In the genomic region with DNA sequence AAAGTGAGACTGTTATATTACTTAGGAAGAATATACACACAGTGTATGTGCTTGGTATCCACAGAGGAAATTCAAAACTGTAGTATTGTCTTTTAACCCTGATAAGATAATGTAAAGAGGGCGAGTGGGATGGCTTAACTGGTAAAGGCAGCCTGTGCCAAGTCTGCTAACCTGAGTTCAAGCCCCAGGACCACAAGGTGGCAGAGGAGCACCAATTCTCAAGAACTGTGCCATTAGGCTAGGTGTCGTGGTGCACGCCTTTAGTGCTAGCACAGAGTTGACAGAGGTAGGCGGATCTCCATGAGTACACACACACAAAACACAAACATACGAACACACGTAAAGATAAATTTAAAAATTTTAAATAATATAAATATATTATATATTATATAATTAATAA, we compare ENCODE assay signal across 17 mouse cellular contexts. TPM values are rescaled to one million over a fixed set of nuclear protein-coding genes. Genes with fewer than 3 reads are reported as not detected.
A peak's percentile ranks its signal among the peaks of the same experiment; 100 is the strongest.
DNase-seq lines count a peak whose midpoint lies in the region; ATAC-seq and TF ChIP-seq lines count a peak whose summit lies in the region.
"Had no signal": no experiment of that assay in that cellular context is flagged by ENCODE, and none has a peak within 500 bp of the region (broad histone marks: within the 10 kb centered on the region; RNA-seq: fewer than 3 reads in every experiment).

No protein-coding gene starts in this region.

- no peak for DNase-seq in lung, embryonic 14.5 days
- no peak for DNase-seq in lung, postnatal 4 days
- peak; percentile 30 for DNase-seq in ES-CJ7 (ENCODE audit: low read depth, low spot score)
- peak; percentile 18 for DNase-seq in splenic B cell, adult 2 months (ENCODE audit: low read depth, low spot score)
- DNase-seq in hindbrain, embryonic 11.5 days (ENCODE audit: low spot score) = no peak
- DNase-seq: cerebellum, adult 8-10 months; kidney, adult 9 months; lung, adult 18-20 months had no signal

- H3K36me3 ChIP-seq in lung, embryonic 14.5 days (ENCODE audit: insufficient read depth) = no peaks in the 10 kb centered on the region
- no peaks in the 10 kb centered on the region for H3K36me3 ChIP-seq in splenic B cell, adult 2 months (ENCODE audit: control insufficient read depth, insufficient read depth, low read length, poor library complexity, severe bottlenecking)
- H3K36me3 ChIP-seq in hindbrain, embryonic 11.5 days (ENCODE audit: control insufficient read depth, insufficient read depth, low read length) = no peaks in the 10 kb centered on the region
- H3K36me3 ChIP-seq: midbrain, embryonic 12.5 days; neural tube, embryonic 12.5 days had no signal

- no peak for ATAC-seq in lung, embryonic 14.5 days (ENCODE audit: insufficient read depth)
- ATAC-seq in common myeloid progenitor, adult 5-6 weeks (replicated peaks; ENCODE audit: low read depth, poor library complexity, severe bottlenecking) = peak; percentile 53; the same call in 1 of the 2 replicates
- no peak for ATAC-seq in frontal cortex, adult (ENCODE audit: low TSS enrichment)
- ATAC-seq in hindbrain, embryonic 11.5 days (ENCODE audit: low FRiP score) = no peak

- H3K4me2 ChIP-seq in lung, embryonic 14.5 days = no peak overlapping the region
- no peak overlapping the region for H3K4me2 ChIP-seq in hindbrain, embryonic 11.5 days (replicated peaks; ENCODE audit: low read depth, low read length)
- H3K4me2 ChIP-seq: midbrain, embryonic 12.5 days; neural tube, embryonic 12.5 days had no signal

- H3K4me3 ChIP-seq in lung, embryonic 14.5 days (ENCODE audit: low read depth, low read length) = no peak overlapping the region
- no peak overlapping the region for H3K4me3 ChIP-seq in hindbrain, embryonic 11.5 days (ENCODE audit: low read depth, low read length)
- H3K4me3 ChIP-seq: midbrain, embryonic 12.5 days; neural tube, embryonic 12.5 days had no signal

- no peak overlapping the region for H3K27ac ChIP-seq in lung, embryonic 14.5 days (ENCODE audit: low read depth)
- H3K27ac ChIP-seq in hindbrain, embryonic 11.5 days (ENCODE audit: low read depth, low read length) = no peak overlapping the region
- H3K27ac ChIP-seq: midbrain, embryonic 12.5 days; neural tube, embryonic 12.5 days had no signal

- WGBS in lung, embryonic 14.5 days = 80% methylated on average over 6 of the region's 6 CpGs
- WGBS in hindbrain, embryonic 11.5 days = 83% methylated on average over 6 of the region's 6 CpGs

- no peaks in the 10 kb centered on the region for H3K9me3 ChIP-seq in lung, embryonic 14.5 days (ENCODE audit: low read depth, low read length)
- no peaks in the 10 kb centered on the region for H3K9me3 ChIP-seq in hindbrain, embryonic 11.5 days (ENCODE audit: control insufficient read depth, low read length)
- H3K9me3 ChIP-seq: midbrain, embryonic 12.5 days; neural tube, embryonic 12.5 days had no signal

- H3K4me1 ChIP-seq in lung, embryonic 14.5 days (ENCODE audit: insufficient read depth) = no peaks in the 10 kb centered on the region
- H3K4me1 ChIP-seq in hindbrain, embryonic 11.5 days (replicated peaks; ENCODE audit: control insufficient read depth, insufficient read depth, low read length) = no peaks in the 10 kb centered on the region
- H3K4me1 ChIP-seq: midbrain, embryonic 12.5 days; neural tube, embryonic 12.5 days had no signal

- no peaks in the 10 kb centered on the region for H3K27me3 ChIP-seq in lung, embryonic 14.5 days (ENCODE audit: insufficient read depth, low read length)
- no peaks in the 10 kb centered on the region for H3K27me3 ChIP-seq in splenic B cell, adult 2 months (ENCODE audit: control insufficient read depth, insufficient read depth, low read length, poor library complexity, severe bottlenecking)
- no peaks in the 10 kb centered on the region for H3K27me3 ChIP-seq in hindbrain, embryonic 11.5 days (ENCODE audit: control insufficient read depth, insufficient read depth, low read length)
- H3K27me3 ChIP-seq: midbrain, embryonic 12.5 days; neural tube, embryonic 12.5 days had no signal

- H3K9ac ChIP-seq in lung, embryonic 14.5 days = no peak overlapping the region
- no peak overlapping the region for H3K9ac ChIP-seq in hindbrain, embryonic 11.5 days (ENCODE audit: low read depth, low read length)
- H3K9ac ChIP-seq: midbrain, embryonic 12.5 days; neural tube, embryonic 12.5 days had no signal

- 0 out of 2 replicates have a peak, but pooled peaks have one; percentile 8 for TF ChIP-seq CTCF in lung, embryonic 14.5 days (IDR thresholded peaks at IDR 0.05; ENCODE audit: low read depth)

RNA-seq across cellular contexts. Expression of gene Supt20, which starts 23.0 kb away (rescaled TPM):
- 103 and 106 TPM in 2 replicates for polyA plus RNA-seq in lung, embryonic 14.5 days (2014; fragmentation: Nextera tagmentation; extraction: Ambion mirVana)
- 75.1 and 91.2 TPM in 2 replicates for total RNA-seq in common myeloid progenitor, adult 5-6 weeks (2017)
- 104 and 119 TPM in 2 replicates for polyA plus RNA-seq in hindbrain, embryonic 11.5 days (2014; fragmentation: Nextera tagmentation; extraction: Ambion mirVana)

RNA-seq across cellular contexts. Expression of gene Gm21958, which starts 44.6 kb away (rescaled TPM):
- polyA plus RNA-seq in lung, embryonic 14.5 days (2014; fragmentation: Nextera tagmentation; extraction: Ambion mirVana) = 1.7 TPM in 1 of 2 replicates, not detected in the other
- total RNA-seq in common myeloid progenitor, adult 5-6 weeks (2017) = 1.1 TPM in 1 of 2 replicates, not detected in the other
- polyA plus RNA-seq in hindbrain, embryonic 11.5 days (2014; fragmentation: Nextera tagmentation; extraction: Ambion mirVana) = not detected in 2 replicates
- total RNA-seq: heart, adult 8-10 months; hematopoietic stem cell, adult 5-6 weeks; layer of hippocampus, postnatal 14 days; left cerebral cortex, postnatal 36 days had no signal
- polyA plus RNA-seq: neural tube, embryonic 12.5 days; urinary bladder, adult 2 months had no signal

Comparison
In these comparisons a context has a peak if more than half of its experiments do, and no peak if none do; other contexts are left out.
1. DNase-seq: peak in ES-CJ7 (single experiment) and splenic B cell, adult 2 months (single experiment); none in lung, embryonic 14.5 days (single experiment), lung, postnatal 4 days (0 of 2) and hindbrain, embryonic 11.5 days (single experiment).